Mouse (Mus musculus): ENCODE measurements around the gene Bad. TPM values are rescaled to one million over a fixed set of nuclear protein-coding genes. Genes with fewer than 3 reads are reported as not detected.

Bad gene
- polyA plus RNA-seq, 1 experiment: 57.3 TPM

GRCm38 (mm10) chr19:6932018-6932417 is 9.6 kb upstream of the Bad start:
- peaks cover 5% of the 10 kb centered on the region; the same call in 1 of the 2 replicates for H3K4me1 ChIP-seq (ENCODE audit: control insufficient read depth, insufficient read depth, low read length)
- DNase-seq: no peak
- 50% methylated on average over 1 of the region's 1 CpGs for WGBS
- no peak overlapping the region for H3K4me3 ChIP-seq (replicated peaks; ENCODE audit: extremely low read depth, low read depth, low read length)
- TF ChIP-seq CTCF (IDR thresholded peaks at IDR 0.05; ENCODE audit: insufficient read depth, low read length): no peak
- no peak for TF ChIP-seq POLR2A (IDR thresholded peaks at IDR 0.05; ENCODE audit: borderline replicate concordance, extremely low read depth, low read depth, low read length)

- H3K4me1 ChIP-seq (ENCODE audit: control insufficient read depth, insufficient read depth, low read length): peaks cover 5% of the 10 kb centered on the region; the same call in 1 of the 2 replicates
- WGBS: 46% methylated on average over 4 of the region's 4 CpGs
- no peak overlapping the region for H3K4me3 ChIP-seq (replicated peaks; ENCODE audit: extremely low read depth, low read depth, low read length)
- TF ChIP-seq CTCF (IDR thresholded peaks at IDR 0.05; ENCODE audit: insufficient read depth, low read length) (no peak), POLR2A (IDR thresholded peaks at IDR 0.05; ENCODE audit: borderline replicate concordance, extremely low read depth, low read depth, low read length) (no peak)
- no peak for DNase-seq
Observed at GRCm38 (mm10) chr19:6933102-6933435, 8.6 kb upstream of the Bad start.

- peaks cover 5% of the 10 kb centered on the region; the same call in 1 of the 2 replicates for H3K4me1 ChIP-seq (ENCODE audit: control insufficient read depth, insufficient read depth, low read length)
- peak overlapping the region; percentile 42 for H3K4me3 ChIP-seq (replicated peaks; ENCODE audit: extremely low read depth, low read depth, low read length)
- TF ChIP-seq CTCF (IDR thresholded peaks at IDR 0.05; ENCODE audit: insufficient read depth, low read length): no peak
- no peak for TF ChIP-seq POLR2A (IDR thresholded peaks at IDR 0.05; ENCODE audit: borderline replicate concordance, extremely low read depth, low read depth, low read length)
- DNase-seq: no peak
- 6% methylated on average over 58 of the region's 58 CpGs for WGBS
Observed at GRCm38 (mm10) chr19:6933436-6934194, 8.0 kb upstream of the Bad start.

- WGBS: 15% methylated on average over 23 of the region's 23 CpGs
- DNase-seq: no peak
- peak within 1 kb of the TSS; percentile 42 for H3K4me3 ChIP-seq (replicated peaks; ENCODE audit: extremely low read depth, low read depth, low read length)
- TF ChIP-seq POLR2A (IDR thresholded peaks at IDR 0.05; ENCODE audit: borderline replicate concordance, extremely low read depth, low read depth, low read length) (no peak), CTCF (IDR thresholded peaks at IDR 0.05; ENCODE audit: insufficient read depth, low read length) (no peak)
- peaks cover 5% of the 10 kb centered on the region; the same call in 1 of the 2 replicates for H3K4me1 ChIP-seq (ENCODE audit: control insufficient read depth, insufficient read depth, low read length)
Observed at GRCm38 (mm10) chr19:6934195-6934977, 7.3 kb upstream of the Bad start, which contains the start of gene Kcnk4. Gene Kcnk4, minus strand, starts transcription at chr19:6934515.

GRCm38 (mm10) chr19:6936299-6936698 is 5.4 kb upstream of the Bad start:
- Histone ChIP-seq H3K4me1 (ENCODE audit: control insufficient read depth, insufficient read depth, low read length) (peaks cover 7% of the 10 kb centered on the region; the same call in 1 of the 2 replicates), H3K4me3 (replicated peaks; ENCODE audit: extremely low read depth, low read depth, low read length) (no peak overlapping the region)
- TF ChIP-seq POLR2A (IDR thresholded peaks at IDR 0.05; ENCODE audit: borderline replicate concordance, extremely low read depth, low read depth, low read length) (no peak), CTCF (IDR thresholded peaks at IDR 0.05; ENCODE audit: insufficient read depth, low read length) (0 out of 2 replicates have a peak, but pooled peaks have one; percentile 29)
- 29% methylated on average over 3 of the region's 3 CpGs for WGBS
- no peak for DNase-seq

- Histone ChIP-seq H3K4me3 (replicated peaks; ENCODE audit: extremely low read depth, low read depth, low read length) (no peak overlapping the region), H3K4me1 (ENCODE audit: control insufficient read depth, insufficient read depth, low read length) (peaks cover 9% of the 10 kb centered on the region; the same call in 1 of the 2 replicates)
- WGBS: 79% methylated on average over 16 of the region's 16 CpGs
- no peak for DNase-seq
- TF ChIP-seq CTCF (IDR thresholded peaks at IDR 0.05; ENCODE audit: insufficient read depth, low read length): no peak
- no peak for TF ChIP-seq POLR2A (IDR thresholded peaks at IDR 0.05; ENCODE audit: borderline replicate concordance, extremely low read depth, low read depth, low read length)
Observed at GRCm38 (mm10) chr19:6937541-6938465, 3.9 kb upstream of the Bad start.

- 91% methylated on average over 20 of the region's 20 CpGs for WGBS
- no peak for DNase-seq
- Histone ChIP-seq H3K4me1 (ENCODE audit: control insufficient read depth, insufficient read depth, low read length) (peaks cover 7% of the 10 kb centered on the region; the same call in 1 of the 2 replicates), H3K4me3 (replicated peaks; ENCODE audit: extremely low read depth, low read depth, low read length) (no peak overlapping the region)
- TF ChIP-seq CTCF (IDR thresholded peaks at IDR 0.05; ENCODE audit: insufficient read depth, low read length) (no peak), POLR2A (IDR thresholded peaks at IDR 0.05; ENCODE audit: borderline replicate concordance, extremely low read depth, low read depth, low read length) (no peak)
Observed at GRCm38 (mm10) chr19:6939106-6940002, 2.3 kb upstream of the Bad start.
